Mouse (Mus musculus) spleen, postnatal 4 days (tissue): ENCODE measurements around the gene Ddr2.

ENCODE experiments used
- DNase-seq, 2 experiments: peaks; one replicate each; pipeline ENCODE4 v3.0.0; 2022; ENCODE audit warnings: low spot score in 2 of 2

The Ddr2 gene

DNA sequence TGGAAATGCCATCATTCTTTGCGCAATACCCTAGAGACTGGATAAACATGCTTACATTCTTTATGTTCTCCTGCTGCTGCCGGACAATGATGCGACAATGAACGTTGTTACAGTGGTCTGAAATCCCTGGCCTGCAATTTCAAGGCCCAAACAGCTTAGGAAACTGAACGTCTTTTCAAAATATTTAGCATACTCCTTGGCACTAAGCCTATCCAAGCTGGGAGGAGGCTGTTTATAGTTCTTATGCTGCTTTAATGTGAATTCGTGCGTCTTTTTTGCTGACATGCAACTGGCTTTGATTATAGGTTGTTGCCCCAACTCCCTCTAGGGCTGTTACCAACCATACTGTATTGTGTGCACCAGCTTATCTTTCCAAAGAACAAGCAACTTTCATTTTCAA is 161.7 kb downstream of the Ddr2 start:
- DNase-seq: no peak

DNA sequence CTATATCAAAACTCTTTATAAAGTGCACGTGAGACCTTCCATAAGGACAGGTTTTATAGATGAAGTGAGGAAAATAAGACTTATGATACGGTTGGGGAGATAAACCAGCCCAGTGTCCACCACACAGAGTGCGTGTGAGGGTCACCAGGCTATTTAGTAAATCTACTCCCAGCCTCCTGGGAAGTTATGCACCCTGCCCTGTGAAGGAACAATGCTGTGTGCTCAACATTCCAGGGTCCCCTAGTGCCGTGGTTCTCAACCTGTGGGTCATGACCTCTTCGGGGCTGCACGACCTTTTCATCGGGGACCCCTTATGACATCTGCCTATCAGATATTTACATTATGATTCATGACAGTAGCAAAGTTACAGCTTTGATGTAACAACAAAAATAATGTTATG is 162.3 kb downstream of the Ddr2 start:
- no peak for DNase-seq

DNA sequence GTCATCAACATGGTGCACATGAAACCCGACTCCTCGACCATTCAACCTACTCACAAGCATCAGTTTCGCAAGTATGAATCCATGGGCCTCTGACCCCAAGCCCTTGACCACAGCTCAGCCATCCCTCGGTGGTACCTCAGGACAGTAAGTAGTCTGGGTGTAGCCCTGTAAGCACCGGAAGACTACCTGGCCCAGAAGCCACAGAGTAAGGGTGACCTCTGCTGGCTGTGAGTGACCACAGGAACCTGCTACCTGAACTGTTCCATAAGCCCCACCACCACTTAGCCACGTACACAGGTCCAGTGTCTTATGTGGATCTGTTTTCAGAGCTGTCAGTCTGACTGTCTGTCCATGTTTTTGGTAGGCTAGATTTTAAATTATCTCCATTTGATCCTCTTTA is 162.9 kb downstream of the Ddr2 start:
- no peak for DNase-seq

DNA sequence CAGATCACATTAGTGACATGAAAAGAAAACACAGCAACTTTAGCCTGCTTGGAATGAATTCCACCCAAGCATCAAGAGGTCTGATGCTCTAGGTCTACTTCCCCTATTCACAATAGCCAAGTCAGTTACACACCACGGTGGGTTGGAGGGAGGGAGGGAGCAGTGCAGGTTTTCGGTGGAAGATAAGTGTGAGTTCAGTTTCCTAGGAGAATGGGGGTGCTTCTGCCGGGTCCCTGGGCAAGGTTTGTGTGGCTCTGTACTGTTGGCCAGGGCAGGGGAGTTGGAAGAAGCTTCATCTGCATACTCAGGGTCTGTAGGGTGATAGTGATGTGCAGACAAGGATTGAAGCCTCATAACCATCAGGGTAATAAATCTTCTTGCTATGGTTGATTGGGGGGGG is 164.6 kb downstream of the Ddr2 start:
- DNase-seq: no peak

GRCm38 (mm10) chr1:169939345-169939744 is 171.2 kb downstream of the Ddr2 start:
- no peak for DNase-seq

- peak in 1 of 2 experiments; percentile 68 for DNase-seq
Measured at GRCm38 (mm10) chr1:169934005-169934725, 176.4 kb downstream of the Ddr2 start.

DNA sequence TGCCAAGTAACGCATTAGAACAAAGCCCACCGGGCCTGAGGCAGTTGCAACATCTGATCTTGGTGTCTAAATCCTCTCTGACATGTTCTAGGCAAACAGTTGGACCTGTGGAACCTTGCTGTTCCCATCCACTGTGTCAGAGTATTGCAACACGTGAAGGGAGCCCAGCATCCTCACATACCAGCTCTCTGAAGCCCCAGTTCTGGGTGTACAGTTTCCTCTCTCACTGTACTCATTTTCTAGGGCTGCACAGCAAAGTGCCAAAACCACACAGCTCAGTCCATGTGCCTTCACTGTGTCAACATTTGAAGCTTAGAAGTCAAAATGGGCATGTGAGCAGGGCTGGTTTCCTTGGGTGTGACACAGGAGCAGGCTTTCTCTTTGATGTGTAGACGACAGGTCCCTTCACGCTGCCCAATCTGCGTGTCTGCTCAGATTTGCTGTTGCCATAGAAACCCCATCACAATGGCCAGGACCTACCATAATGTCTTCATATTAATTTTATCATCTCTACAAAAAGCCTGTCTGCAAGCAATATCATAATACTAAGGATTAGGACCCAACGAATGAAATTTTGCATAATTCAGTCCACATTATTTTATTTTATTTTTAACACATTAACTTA is 178.3 kb downstream of the Ddr2 start:
- DNase-seq: no peak

DNA sequence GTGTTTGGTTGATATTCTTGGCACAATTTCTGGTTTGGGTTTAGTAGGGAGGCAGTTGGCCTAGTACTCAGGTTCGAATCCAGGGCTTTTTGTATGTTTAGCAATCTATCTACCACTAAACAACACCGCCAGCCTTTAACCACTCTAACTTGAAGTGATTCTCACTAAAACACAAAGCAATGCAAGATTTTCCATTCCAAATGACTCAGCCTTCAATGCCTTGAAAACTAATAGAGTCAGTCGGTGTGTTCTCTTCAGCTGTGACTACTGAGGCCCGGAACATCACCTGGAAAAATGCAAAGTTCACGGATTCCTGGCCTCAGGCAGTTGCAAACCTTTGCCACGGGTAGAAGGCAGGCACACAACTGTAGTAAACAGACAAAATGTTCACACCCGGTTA is 178.9 kb downstream of the Ddr2 start:
- no peak for DNase-seq

DNA sequence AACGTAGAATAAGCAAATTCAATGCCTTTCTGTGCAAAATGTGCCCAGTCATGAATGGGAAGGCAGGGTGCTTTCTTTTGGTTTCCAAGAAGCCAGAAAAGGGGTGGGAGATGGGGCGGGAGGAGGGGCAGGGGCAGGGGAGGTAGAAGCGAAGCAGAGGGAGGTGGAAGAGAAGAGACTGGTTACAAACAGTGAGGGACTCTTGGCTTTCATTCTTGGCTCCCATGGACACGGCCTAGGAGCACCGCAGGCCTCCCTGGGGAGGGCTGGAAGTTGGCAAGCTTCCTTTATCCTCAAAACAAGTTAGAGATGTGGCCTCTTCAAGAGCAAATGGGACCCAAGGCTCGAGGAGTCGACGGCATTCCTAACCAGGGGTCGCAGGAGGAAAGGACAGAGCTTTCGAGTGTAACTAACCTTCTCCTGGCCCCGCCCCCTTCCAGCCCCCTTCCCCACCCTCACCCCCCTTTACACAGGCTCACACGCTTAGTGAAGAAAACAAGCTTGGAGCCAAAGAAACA is 182.0 kb downstream of the Ddr2 start, which contains the start of gene Ccdc190:
Gene Ccdc190, plus strand, starts transcription at position 195 of the 518 bp plus-strand sequence.
- DNase-seq: no peak

DNA sequence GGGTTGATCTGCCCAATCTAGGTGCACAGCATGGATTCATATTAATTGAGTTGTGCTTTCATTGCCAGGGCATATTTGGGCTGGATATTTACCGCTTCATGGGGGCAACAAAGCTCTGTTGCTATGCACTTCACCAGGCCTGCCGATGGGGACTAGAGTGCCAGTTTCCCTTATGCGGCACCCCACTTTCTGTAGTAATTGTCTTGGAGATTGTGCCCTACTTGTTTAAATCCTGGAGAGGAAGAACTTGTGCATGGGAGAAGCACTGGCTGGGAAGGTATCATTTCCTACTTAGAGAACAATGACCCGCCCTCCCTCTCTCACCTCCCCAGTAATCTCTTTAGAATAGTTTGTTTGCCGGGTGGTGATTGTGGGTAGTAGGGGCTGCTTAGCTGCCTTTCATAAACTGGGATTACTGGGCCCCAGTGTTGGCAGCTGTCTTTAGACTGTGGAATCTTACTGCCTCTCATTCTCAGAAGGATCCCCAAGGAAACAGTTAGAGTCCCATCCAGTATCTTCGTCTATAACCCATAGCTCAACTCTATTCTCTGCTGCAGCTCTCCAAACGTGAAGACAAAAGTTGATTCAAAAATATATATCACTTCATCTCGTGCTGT is 182.7 kb downstream of the Ddr2 start:
- DNase-seq: no peak

- DNase-seq: no peak
Measured at GRCm38 (mm10) chr1:169924567-169924966, 186.0 kb downstream of the Ddr2 start.
